ENCODE assay signal across 14 mouse cellular contexts in the genomic region with DNA sequence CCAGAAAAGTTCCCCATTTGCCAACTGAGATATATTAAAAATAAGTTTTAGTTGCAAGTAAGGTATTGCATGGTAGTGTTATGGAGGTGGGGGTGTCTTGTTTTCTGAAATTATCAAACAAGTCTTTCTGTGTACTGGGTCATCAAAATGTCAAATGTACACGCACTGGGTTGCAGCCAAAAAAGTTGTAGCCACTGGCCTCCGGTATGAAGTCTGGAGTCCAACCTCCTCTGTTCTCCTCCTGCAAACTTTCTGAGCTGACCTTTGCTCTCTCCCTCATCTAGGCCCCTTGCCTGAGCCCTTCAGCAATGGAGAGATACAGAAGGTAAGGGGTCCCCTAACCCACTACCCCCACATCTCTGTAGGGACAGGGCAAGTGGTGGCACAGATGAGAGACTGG. TPM values are rescaled to one million over a fixed set of nuclear protein-coding genes. Genes with fewer than 3 reads are reported as not detected.
DNase-seq lines count a peak whose midpoint lies in the region; ATAC-seq and TF ChIP-seq lines count a peak whose summit lies in the region.
"Had no signal": no experiment of that assay in that cellular context is flagged by ENCODE, and none has a peak within 500 bp of the region (broad histone marks: within the 10 kb centered on the region; RNA-seq: fewer than 3 reads in every experiment).

No protein-coding gene starts in this region.

- H3K27me3 ChIP-seq in liver, embryonic 15.5 days: no peaks in the 10 kb centered on the region
- no peaks in the 10 kb centered on the region for H3K27me3 ChIP-seq in intestine, embryonic 16.5 days (replicated peaks; ENCODE audit: control insufficient read depth, insufficient read depth, low read length)
- H3K27me3 ChIP-seq in small intestine, adult 2 months (ENCODE audit: control insufficient read depth, insufficient read depth, low read length): no peaks in the 10 kb centered on the region

- H3K9ac ChIP-seq in liver, embryonic 15.5 days: no peak overlapping the region
- H3K9ac ChIP-seq in intestine, embryonic 16.5 days (ENCODE audit: low read depth, low read length): peak overlapping the region; percentile 6; the same call in 1 of the 2 replicates
- H3K9ac ChIP-seq: limb, embryonic 12.5 days had no signal

- H3K9me3 ChIP-seq in liver, embryonic 15.5 days (replicated peaks): no peaks in the 10 kb centered on the region
- no peaks in the 10 kb centered on the region for H3K9me3 ChIP-seq in intestine, embryonic 16.5 days (ENCODE audit: control insufficient read depth, low read length)
- H3K9me3 ChIP-seq: limb, embryonic 12.5 days had no signal

- no peak for TF ChIP-seq CTCF in gastrocnemius, adult 2 months (IDR thresholded peaks at IDR 0.05)
- no peak for TF ChIP-seq CTCF in small intestine, adult 2 months (IDR thresholded peaks at IDR 0.05; ENCODE audit: extremely low read depth, insufficient read length, insufficient replicate concordance, low read depth, low read length)

- no peak for TF ChIP-seq POLR2A in small intestine, adult 2 months (IDR thresholded peaks at IDR 0.05; ENCODE audit: low read depth, low read length)

- no peak overlapping the region for H3K4me3 ChIP-seq in gastrocnemius, adult 2 months
- no peak overlapping the region for H3K4me3 ChIP-seq in liver, embryonic 15.5 days (replicated peaks)
- H3K4me3 ChIP-seq in intestine, embryonic 16.5 days (ENCODE audit: low read length): no peak overlapping the region
- H3K4me3 ChIP-seq in small intestine, adult 2 months (ENCODE audit: low read depth, low read length): no peak overlapping the region
- H3K4me3 ChIP-seq: erythroblast, embryonic 14.5 days; limb, embryonic 12.5 days had no signal

- 65% methylated on average over 2 of the region's 2 CpGs for WGBS in liver, embryonic 15.5 days (ENCODE audit: insufficient replicate concordance)
- 51% methylated on average over 2 of the region's 2 CpGs for WGBS in intestine, embryonic 16.5 days
- WGBS in small intestine, adult 2 months: 36% methylated on average over 2 of the region's 2 CpGs

- H3K27ac ChIP-seq in gastrocnemius, adult 2 months: 0 out of 2 replicates have a peak overlapping the region, but pooled peaks have one; percentile 8
- peak overlapping the region; percentile 33; the same call in 1 of the 2 replicates for H3K27ac ChIP-seq in liver, embryonic 15.5 days (replicated peaks)
- peak overlapping the region; percentile 91 for H3K27ac ChIP-seq in intestine, embryonic 16.5 days (ENCODE audit: low read length)
- H3K27ac ChIP-seq in small intestine, adult 2 months (ENCODE audit: insufficient read depth, low read depth, low read length): peak overlapping the region; percentile 93
- H3K27ac ChIP-seq: limb, embryonic 12.5 days had no signal

- peaks cover 63% of the 10 kb centered on the region for H3K4me1 ChIP-seq in liver, embryonic 15.5 days (replicated peaks)
- peaks cover 69% of the 10 kb centered on the region for H3K4me1 ChIP-seq in intestine, embryonic 16.5 days (ENCODE audit: control insufficient read depth, insufficient read depth, low read length)
- peaks cover 71% of the 10 kb centered on the region for H3K4me1 ChIP-seq in small intestine, adult 2 months (ENCODE audit: control insufficient read depth, insufficient read depth, insufficient read length, low read length)

- DNase-seq in gastrocnemius, adult 2 months: no peak
- no peak for DNase-seq in gastrocnemius, postnatal 25 days
- no peak for DNase-seq in liver
- no peak for DNase-seq in frontal cortex, postnatal 14 days (ENCODE audit: low spot score in 2 of 2)
- no peak for DNase-seq in embryo, embryonic 11 days
- DNase-seq: cerebellum, adult 9-10 months; heart, adult 18-20 months; spleen, adult 18-20 months; thymus, adult 18-20 months had no signal

- ATAC-seq in liver, embryonic 15.5 days (ENCODE audit: insufficient read depth): no peak
- ATAC-seq in intestine, embryonic 16.5 days: no peak

- intact Hi-C loops in gastrocnemius, adult 2 months (cut with DNase I): no loop called here

- H3K4me2 ChIP-seq in liver, embryonic 15.5 days: no peak overlapping the region
- H3K4me2 ChIP-seq in intestine, embryonic 16.5 days (ENCODE audit: low read depth, low read length): peak overlapping the region; percentile 45; the same call in 1 of the 2 replicates
- H3K4me2 ChIP-seq: limb, embryonic 12.5 days had no signal

- H3K36me3 ChIP-seq in liver, embryonic 15.5 days (replicated peaks): peaks cover 38% of the 10 kb centered on the region
- no peaks in the 10 kb centered on the region; the same call in 1 of the 2 replicates for H3K36me3 ChIP-seq in intestine, embryonic 16.5 days (ENCODE audit: control insufficient read depth, insufficient read depth, low read length)
- H3K36me3 ChIP-seq in small intestine, adult 2 months (ENCODE audit: control insufficient read depth, insufficient read depth, low read length): peaks cover 83% of the 10 kb centered on the region
- H3K36me3 ChIP-seq: limb, embryonic 12.5 days had no signal

RNA-seq across cellular contexts. Expression of a gene that starts 8.5 kb away (rescaled TPM):
- total RNA-seq in gastrocnemius, adult 2 months (2021): 1 to 10 TPM; 7.3 to 7.4 TPM
- total RNA-seq in gastrocnemius, postnatal 25 days (2021): 1 to 10 TPM; 4.1 to 5.8 TPM
- polyA plus RNA-seq in liver, embryonic 15.5 days (2015; fragmentation: Nextera tagmentation; extraction: Ambion mirVana): 5.1 and 6.0 TPM in 2 replicates
- polyA plus RNA-seq in intestine, embryonic 16.5 days (2015; fragmentation: Nextera tagmentation; extraction: Ambion mirVana): 11.6 and 13.2 TPM in 2 replicates
- 10.0 and 21.0 TPM in 2 replicates for polyA plus RNA-seq in small intestine, adult 2 months (2012; rRNA removed)

RNA-seq across cellular contexts. Expression of a gene that starts 8.9 kb away (rescaled TPM):
- 10 to 100 TPM; 12.7 to 16.3 TPM for total RNA-seq in gastrocnemius, adult 2 months (2021)
- total RNA-seq in gastrocnemius, postnatal 25 days (2021): 10 to 100 TPM; 10.7 to 13.2 TPM
- 9.9 and 11.6 TPM in 2 replicates for polyA plus RNA-seq in liver, embryonic 15.5 days (2015; fragmentation: Nextera tagmentation; extraction: Ambion mirVana)
- 24.9 and 26.5 TPM in 2 replicates for polyA plus RNA-seq in intestine, embryonic 16.5 days (2015; fragmentation: Nextera tagmentation; extraction: Ambion mirVana)
- polyA plus RNA-seq in small intestine, adult 2 months (2012; rRNA removed): 22.7 and 35.6 TPM in 2 replicates

RNA-seq across cellular contexts. Expression of a gene that starts 15.6 kb away (rescaled TPM):
- total RNA-seq in gastrocnemius, adult 2 months (2021): 1 to 10 TPM; 1.8 to 2.6 TPM
- total RNA-seq in gastrocnemius, postnatal 25 days (2021): 1 to 10 TPM; 2.3 to 3.9 TPM
- 76.4 and 82.1 TPM in 2 replicates for polyA plus RNA-seq in liver, embryonic 15.5 days (2015; fragmentation: Nextera tagmentation; extraction: Ambion mirVana)
- polyA plus RNA-seq in intestine, embryonic 16.5 days (2015; fragmentation: Nextera tagmentation; extraction: Ambion mirVana): 380 and 424 TPM in 2 replicates
- 314 and 949 TPM in 2 replicates for polyA plus RNA-seq in small intestine, adult 2 months (2012; rRNA removed)

RNA-seq across cellular contexts. Expression of a gene that starts 45.0 kb away (rescaled TPM):
- total RNA-seq in gastrocnemius, adult 2 months (2021): under 1 TPM in 1 of 2 experiments, not detected in 1; 0.31 TPM
- total RNA-seq in gastrocnemius, postnatal 25 days (2021): not detected
- 4.5 and 4.8 TPM in 2 replicates for polyA plus RNA-seq in liver, embryonic 15.5 days (2015; fragmentation: Nextera tagmentation; extraction: Ambion mirVana)
- 1.2 and 1.6 TPM in 2 replicates for polyA plus RNA-seq in intestine, embryonic 16.5 days (2015; fragmentation: Nextera tagmentation; extraction: Ambion mirVana)
- 3.9 and 6.9 TPM in 2 replicates for polyA plus RNA-seq in small intestine, adult 2 months (2012; rRNA removed)
- polyA plus RNA-seq: erythroblast, embryonic 14.5 days had no signal

Comparison
In these comparisons a context has a peak if more than half of its experiments do, and no peak if none do; other contexts are left out.
1. H3K27ac ChIP-seq: peak in every context shown above with its lines; median percentile 93 in small intestine, adult 2 months; 91 in intestine, embryonic 16.5 days; 33 in liver, embryonic 15.5 days; 8 in gastrocnemius, adult 2 months.